Mouse (Mus musculus) MEL (cell line): ENCODE measurements around the gene Ell.

ENCODE experiments used
- CTCF ChIP-seq, 3 experiments: IDR thresholded peaks in 2 of 3; conservative IDR thresholded peaks in 1 of 3; 2 replicates each; pipeline ENCODE4 v1.5.1; 2011 to 2012; ENCODE audit warnings: low read length in 3 of 3, low read depth in 2 of 3, mild to moderate bottlenecking in 2 of 3, improper control_type of control experiment in 1 of 3, inconsistent platforms in 1 of 3, mixed read lengths in 1 of 3, moderate library complexity in 1 of 3; ENCODE audit not compliant: control insufficient read depth in 1 of 3, insufficient read depth in 1 of 3, poor library complexity in 1 of 3, severe bottlenecking in 1 of 3
- E2F4 ChIP-seq: IDR thresholded peaks from 2 replicates; pipeline ENCODE4 v1.6.1; 2011; ENCODE audit warnings: low read depth, low read length, improper control_type of control experiment, borderline replicate concordance
- HCFC1 ChIP-seq: IDR thresholded peaks from 2 replicates; pipeline ENCODE4 v1.6.1; 2012; ENCODE audit warnings: low read depth, mild to moderate bottlenecking, inconsistent platforms, low read length, improper control_type of control experiment, moderate library complexity
- MAX ChIP-seq: IDR thresholded peaks from 2 replicates; pipeline ENCODE4 v1.6.1; 2011; ENCODE audit warnings: low read length, improper control_type of control experiment
- MXI1 ChIP-seq: IDR thresholded peaks from 2 replicates; pipeline ENCODE4 v1.6.1; 2011; ENCODE audit warnings: mild to moderate bottlenecking, low read depth, low read length, improper control_type of control experiment
- POLR2A ChIP-seq, 2 experiments: IDR thresholded peaks; 2 replicates each; pipeline ENCODE4 v1.6.1; 2011 to 2012; ENCODE audit warnings: low read length in 2 of 2, mild to moderate bottlenecking in 2 of 2, control low read depth in 1 of 2, improper control_type of control experiment in 1 of 2, low read depth in 1 of 2, moderate library complexity in 1 of 2; ENCODE audit not compliant: control insufficient read depth in 1 of 2, insufficient read depth in 1 of 2, poor library complexity in 1 of 2
- RAD21 ChIP-seq: IDR thresholded peaks from 2 replicates; pipeline ENCODE4 v1.6.1; 2011; ENCODE audit warnings: mild to moderate bottlenecking, low read depth, low read length, improper control_type of control experiment
- RCOR1 ChIP-seq: IDR thresholded peaks from 2 replicates; pipeline ENCODE4 v1.6.1; 2012; ENCODE audit warnings: low read depth, mild to moderate bottlenecking, inconsistent platforms, low read length, improper control_type of control experiment
- TAL1 ChIP-seq: IDR thresholded peaks from 2 replicates; pipeline ENCODE4 v1.6.1; 2012; ENCODE audit warnings: mild to moderate bottlenecking, inconsistent platforms, low read length, moderate library complexity, mixed read lengths
- UBTF ChIP-seq: IDR thresholded peaks from 2 replicates; pipeline ENCODE4 v1.6.1; 2012; ENCODE audit warnings: low read depth, mild to moderate bottlenecking, inconsistent platforms, low read length, improper control_type of control experiment, moderate library complexity, borderline replicate concordance; ENCODE audit not compliant: insufficient read depth
- USF2 ChIP-seq, 2 experiments: IDR thresholded peaks; 2 replicates each; pipeline ENCODE4 v1.6.1; 2011 to 2012; ENCODE audit warnings: improper control_type of control experiment in 2 of 2, low read length in 2 of 2, borderline replicate concordance in 1 of 2, inconsistent platforms in 1 of 2, low read depth in 1 of 2, mild to moderate bottlenecking in 1 of 2; ENCODE audit not compliant: insufficient read depth in 1 of 2
- ZC3H11A ChIP-seq: IDR thresholded peaks from 2 replicates; pipeline ENCODE4 v1.6.1; 2012; ENCODE audit warnings: low read depth, mild to moderate bottlenecking, inconsistent platforms, low read length, improper control_type of control experiment
- ZNF384 ChIP-seq: IDR thresholded peaks from 2 replicates; pipeline ENCODE4 v1.6.1; 2012; ENCODE audit warnings: low read depth, mild to moderate bottlenecking, inconsistent platforms, low read length, improper control_type of control experiment

GRCm38 (mm10) chr8:70552836-70553235 is 13.6 kb downstream of the Ell start:
- TF ChIP-seq UBTF = no peak
- TF ChIP-seq CTCF (IDR thresholded peaks at IDR 0.05 in 2 of 3, conservative IDR thresholded peaks at IDR 0.05 in 1 of 3; ENCODE audit: control insufficient read depth in 1 of 3, insufficient read depth in 1 of 3, low read depth in 2 of 3, low read length in 3 of 3, poor library complexity in 1 of 3, severe bottlenecking in 1 of 3) = no peak
- TF ChIP-seq RAD21 = no peak
- TF ChIP-seq POLR2A (IDR thresholded peaks at IDR 0.05; ENCODE audit: control insufficient read depth in 1 of 2, insufficient read depth in 1 of 2, low read depth in 1 of 2, low read length in 2 of 2, poor library complexity in 1 of 2) = no peak
- no peak for TF ChIP-seq ZNF384
- TF ChIP-seq MXI1 = no peak
- no peak for TF ChIP-seq ZC3H11A
- no peak for TF ChIP-seq USF2 (IDR thresholded peaks at IDR 0.05; ENCODE audit: borderline replicate concordance in 1 of 2, insufficient read depth in 1 of 2, low read depth in 1 of 2, low read length in 2 of 2)
- TF ChIP-seq HCFC1 = no peak
- no peak for TF ChIP-seq TAL1
- no peak for TF ChIP-seq RCOR1
- TF ChIP-seq E2F4 = no peak
- no peak for TF ChIP-seq MAX
